Mouse (Mus musculus) ES-Bruce4 (cell line): Measurements from ENCODE around the gene Shisa2. TPM values are rescaled to one million over a fixed set of nuclear protein-coding genes. Genes with fewer than 3 reads are reported as not detected.

Source experiments
- H3K27ac ChIP-seq: 2 replicates; pipeline ENCODE4 v1.5.1; 2012; ENCODE audit warnings: low read length, inconsistent platforms; ENCODE audit not compliant: insufficient read depth
- H3K27me3 ChIP-seq: 2 replicates; pipeline ENCODE4 v1.6.1; 2012; ENCODE audit warnings: mild to moderate bottlenecking, low read length, inconsistent platforms; ENCODE audit not compliant: control insufficient read depth, poor library complexity, insufficient read depth, severe bottlenecking
- H3K36me3 ChIP-seq: 2 replicates; pipeline ENCODE4 v1.6.1; 2012; ENCODE audit warnings: inconsistent platforms, mild to moderate bottlenecking, low read length, moderate library complexity; ENCODE audit not compliant: control insufficient read depth, poor library complexity, insufficient read depth, severe bottlenecking
- H3K4me1 ChIP-seq: one replicate; pipeline ENCODE4 v1.8.1; 2011; ENCODE audit warnings: low read length; ENCODE audit not compliant: control insufficient read depth, insufficient read depth
- H3K4me3 ChIP-seq: 2 replicates; pipeline ENCODE4 v1.5.1; 2011; ENCODE audit warnings: low read depth, mild to moderate bottlenecking, low read length
- H3K9ac ChIP-seq: 2 replicates; pipeline ENCODE4 v1.6.1; 2012; ENCODE audit warnings: low read depth, mild to moderate bottlenecking, inconsistent platforms; ENCODE audit not compliant: poor library complexity, severe bottlenecking
- H3K9me3 ChIP-seq: replicated peaks from 2 replicates; pipeline ENCODE4 v1.6.1; 2012; ENCODE audit warnings: mild to moderate bottlenecking, low read length, inconsistent platforms; ENCODE audit not compliant: control insufficient read depth, poor library complexity, insufficient read depth, severe bottlenecking
- CTCF ChIP-seq: IDR thresholded peaks from one replicate; pipeline ENCODE4 v1.8.1; 2011; ENCODE audit warnings: low read depth, low read length
- EP300 ChIP-seq: IDR thresholded peaks from 2 replicates; pipeline ENCODE4 v1.6.1; 2011; ENCODE audit warnings: low read depth, low read length; ENCODE audit not compliant: insufficient read depth
- POLR2A ChIP-seq: IDR thresholded peaks from one replicate; pipeline ENCODE4 v1.8.1; 2011; ENCODE audit warnings: low read length; ENCODE audit not compliant: insufficient read depth
- polyA plus RNA-seq: library from polyadenylated mRNA; stranded (reverse); fragments of >200 nt; gene quantifications from 2 replicates; pipeline ENCODE4 v1.2.4, GENCODE M21; 2011; ENCODE audit warnings: low read depth; ENCODE audit not compliant: missing spikeins, insufficient read depth, insufficient read length

Gene Shisa2
- polyA plus RNA-seq, 1 experiment: 2.5 TPM

DNA sequence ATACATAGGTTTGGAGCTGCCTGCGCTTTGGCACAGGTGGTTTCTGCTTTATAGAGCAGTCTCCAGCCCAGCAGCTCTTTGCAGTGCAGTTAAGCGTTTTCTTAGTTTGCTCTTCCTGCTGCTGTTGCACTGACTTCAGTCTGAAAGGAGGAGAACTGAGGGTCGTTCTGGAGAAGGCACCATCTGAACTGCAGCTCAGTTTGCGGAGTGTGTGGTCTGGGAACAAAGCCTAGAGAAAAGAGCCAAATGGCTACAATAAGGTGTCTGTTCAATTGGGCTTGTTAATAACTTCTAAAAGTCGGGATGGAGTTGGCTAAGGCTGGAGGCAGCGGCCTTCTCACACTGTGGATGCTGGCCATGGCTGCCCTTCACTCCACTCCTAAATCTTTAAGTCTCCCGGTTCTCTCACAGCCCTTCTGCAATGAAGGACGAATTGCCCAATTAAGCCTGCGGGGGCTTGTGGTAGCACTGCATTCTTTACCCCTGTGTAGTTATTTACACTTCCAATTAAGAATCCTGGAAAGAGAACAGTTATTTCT is 2.1 kb downstream of the Shisa2 start:
- Histone ChIP-seq H3K27me3 (no peaks in the 10 kb centered on the region; the same call in 1 of the 2 replicates), H3K36me3 (no peaks in the 10 kb centered on the region), H3K4me1 (peaks cover 2% of the 10 kb centered on the region), H3K9me3 (no peaks in the 10 kb centered on the region), H3K27ac (no peak overlapping the region), H3K4me3 (no peak overlapping the region), H3K9ac (no peak overlapping the region)
- TF ChIP-seq POLR2A: no peak
- no peak for TF ChIP-seq EP300
- TF ChIP-seq CTCF: no peak

DNA sequence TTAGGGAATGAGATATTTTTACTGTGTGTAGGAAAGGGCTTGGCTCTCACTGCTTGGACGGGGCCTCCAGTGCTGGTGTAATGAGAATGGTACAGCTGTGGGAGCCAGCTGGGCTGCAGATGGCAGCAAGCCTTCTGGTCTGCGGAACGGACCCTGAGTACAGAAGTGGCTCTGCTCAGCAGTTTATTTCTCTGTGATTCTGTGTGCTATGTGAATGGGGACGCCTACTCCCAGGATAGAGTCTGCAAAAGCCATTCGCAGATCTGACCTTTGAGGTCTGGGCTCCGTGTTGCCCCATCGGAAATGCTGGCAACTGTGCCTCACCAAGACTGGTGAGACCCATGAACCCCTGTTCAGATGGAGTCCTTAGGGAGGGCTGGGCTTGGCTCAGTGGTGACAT is 2.7 kb downstream of the Shisa2 start:
- H3K36me3 ChIP-seq: no peaks in the 10 kb centered on the region
- H3K27ac ChIP-seq: no peak overlapping the region
- H3K4me3 ChIP-seq: no peak overlapping the region
- no peaks in the 10 kb centered on the region for H3K9me3 ChIP-seq
- H3K9ac ChIP-seq: no peak overlapping the region
- H3K4me1 ChIP-seq: peaks cover 2% of the 10 kb centered on the region
- TF ChIP-seq POLR2A: no peak
- TF ChIP-seq CTCF: no peak
- TF ChIP-seq EP300: no peak
- no peaks in the 10 kb centered on the region; the same call in 1 of the 2 replicates for H3K27me3 ChIP-seq

DNA sequence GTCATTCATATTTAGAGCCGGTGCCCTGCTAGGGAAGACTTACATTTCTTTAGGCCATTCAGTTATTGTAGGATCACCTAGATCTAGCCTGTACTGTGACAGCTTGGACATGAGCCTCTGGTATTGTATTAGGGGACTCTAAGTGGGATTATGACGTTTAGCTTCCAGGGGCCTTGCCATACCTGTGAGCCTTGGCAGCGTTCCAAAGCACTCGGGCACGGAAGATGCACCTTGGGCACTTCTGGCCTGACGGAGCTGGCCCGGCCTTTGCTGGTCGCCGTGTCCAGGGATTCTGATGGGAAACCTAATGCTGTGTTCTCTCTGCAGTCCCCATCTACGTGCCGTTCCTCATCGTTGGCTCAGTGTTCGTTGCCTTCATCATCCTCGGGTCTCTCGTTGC is 4.2 kb downstream of the Shisa2 start:
- TF ChIP-seq POLR2A (no peak), CTCF (no peak), EP300 (no peak)
- H3K27me3 ChIP-seq: no peaks in the 10 kb centered on the region; the same call in 1 of the 2 replicates
- peaks cover 2% of the 10 kb centered on the region for H3K4me1 ChIP-seq
- H3K4me3 ChIP-seq: no peak overlapping the region
- no peaks in the 10 kb centered on the region for H3K9me3 ChIP-seq
- H3K36me3 ChIP-seq: no peaks in the 10 kb centered on the region
- no peak overlapping the region for H3K27ac ChIP-seq
- H3K9ac ChIP-seq: no peak overlapping the region

DNA sequence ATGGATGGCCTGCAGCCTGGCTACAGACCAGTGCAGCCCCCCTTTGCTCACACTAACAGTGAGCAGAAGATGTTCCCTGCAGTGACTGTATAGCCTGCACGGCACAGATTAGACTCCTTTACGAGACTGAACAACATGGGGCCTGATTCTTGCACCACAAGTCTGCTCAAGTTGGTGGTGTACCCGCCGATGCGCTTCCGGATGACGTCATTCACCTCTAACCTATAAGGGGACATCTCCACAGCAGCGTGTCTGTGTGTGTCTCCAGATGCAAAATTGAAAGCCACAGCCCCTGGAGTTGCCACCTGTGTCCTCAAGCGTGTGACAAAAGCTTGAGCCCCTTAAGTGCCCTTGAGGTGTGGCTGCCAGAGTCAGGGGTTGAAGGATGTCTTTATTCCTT is 5.0 kb downstream of the Shisa2 start:
- Histone ChIP-seq H3K9ac (no peak overlapping the region), H3K4me3 (no peak overlapping the region), H3K36me3 (no peaks in the 10 kb centered on the region), H3K27me3 (no peaks in the 10 kb centered on the region; the same call in 1 of the 2 replicates), H3K9me3 (no peaks in the 10 kb centered on the region), H3K27ac (no peak overlapping the region), H3K4me1 (no peaks in the 10 kb centered on the region)
- TF ChIP-seq EP300: no peak
- TF ChIP-seq CTCF: no peak
- TF ChIP-seq POLR2A: no peak

DNA sequence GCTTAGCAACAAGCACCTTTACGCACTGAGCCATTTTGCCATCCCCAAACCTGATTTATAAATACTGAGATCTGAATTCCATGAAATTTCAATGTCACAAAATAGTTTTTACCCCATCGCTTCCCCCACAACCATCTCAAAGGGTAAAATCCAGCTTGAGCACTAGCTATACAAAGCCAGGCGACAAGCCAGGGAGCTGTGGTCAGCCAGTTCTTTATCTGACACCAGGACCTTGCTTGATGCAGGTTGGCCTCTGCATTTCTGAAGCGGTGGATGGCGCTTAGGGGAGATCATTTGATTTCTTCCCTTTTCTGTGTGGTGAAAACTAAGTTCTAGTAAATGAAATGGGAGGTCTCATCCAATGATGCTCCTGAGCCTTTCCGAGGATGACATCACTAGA is 7.0 kb downstream of the Shisa2 start:
- TF ChIP-seq CTCF (no peak), POLR2A (no peak), EP300 (no peak)
- H3K9ac ChIP-seq: no peak overlapping the region
- H3K4me1 ChIP-seq: no peaks in the 10 kb centered on the region
- no peak overlapping the region for H3K27ac ChIP-seq
- H3K9me3 ChIP-seq: no peaks in the 10 kb centered on the region
- H3K36me3 ChIP-seq: no peaks in the 10 kb centered on the region
- H3K4me3 ChIP-seq: no peak overlapping the region
- H3K27me3 ChIP-seq: no peaks in the 10 kb centered on the region

DNA sequence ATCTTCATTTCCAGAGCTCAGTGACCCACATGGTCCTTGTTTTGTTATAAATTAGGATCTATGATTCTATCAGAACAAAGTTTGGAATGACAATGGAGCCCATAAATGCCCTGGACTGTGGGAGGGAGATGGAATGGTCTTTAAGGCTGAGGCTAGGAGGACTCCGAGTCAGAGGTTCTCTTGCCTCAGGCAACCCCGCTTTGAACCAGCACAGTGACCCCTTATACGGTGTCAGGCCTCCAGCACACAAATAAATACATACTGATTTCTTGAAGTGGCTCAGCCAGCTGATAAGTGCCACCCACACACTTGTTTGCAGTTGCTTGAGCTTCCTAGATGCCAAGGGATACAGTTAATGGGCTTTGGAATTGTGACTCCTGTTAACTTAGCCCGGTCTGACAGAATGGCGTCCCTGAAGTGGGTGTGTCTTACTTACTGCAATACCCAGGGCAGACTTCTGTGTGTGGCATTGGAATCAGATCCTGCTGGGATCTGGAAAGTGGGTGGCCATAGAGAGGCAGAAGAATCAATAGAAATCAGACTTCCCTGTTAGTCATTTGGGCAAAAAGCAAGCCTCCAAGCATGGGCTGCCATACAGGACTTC is 8.3 kb downstream of the Shisa2 start:
- Histone ChIP-seq H3K27me3 (no peaks in the 10 kb centered on the region), H3K27ac (no peak overlapping the region), H3K4me1 (no peaks in the 10 kb centered on the region), H3K9ac (no peak overlapping the region), H3K4me3 (no peak overlapping the region), H3K36me3 (no peaks in the 10 kb centered on the region), H3K9me3 (no peaks in the 10 kb centered on the region)
- no peak for TF ChIP-seq EP300
- TF ChIP-seq CTCF: no peak
- TF ChIP-seq POLR2A: no peak
